In genomic region chr19:47229461-47229860, GRCm38 (mm10) we compare ENCODE assay signal across 9 mouse cellular contexts. TPM values are rescaled to one million over a fixed set of nuclear protein-coding genes. Genes with fewer than 3 reads are reported as not detected.
DNase-seq lines count a peak whose midpoint lies in the region; ATAC-seq and TF ChIP-seq lines count a peak whose summit lies in the region.
"Had no signal": no experiment of that assay in that cellular context is flagged by ENCODE, and none has a peak within 500 bp of the region (broad histone marks: within the 10 kb centered on the region; RNA-seq: fewer than 3 reads in every experiment).

No protein-coding gene starts in this region.

- 85% methylated on average over 5 of the region's 5 CpGs for WGBS in embryonic facial prominence, embryonic 12.5 days
- WGBS in neural tube, embryonic 12.5 days = 83% methylated on average over 5 of the region's 5 CpGs

- no peak for TF ChIP-seq CTCF in left cerebral cortex, adult 2 months (IDR thresholded peaks at IDR 0.05)

- DNase-seq in adrenal gland, adult (ENCODE audit: inconsistent age in 2 of 2, low spot score in 1 of 2) = peak; percentile 40 to 64
- DNase-seq in adrenal gland, adult 2 months = no peak
- no peak for DNase-seq in left cerebral cortex, adult 2 months (ENCODE audit: extremely low spot score in 1 of 2, low spot score in 2 of 2)
- DNase-seq in left cerebral cortex, adult 11 months (ENCODE audit: low spot score) = no peak
- DNase-seq in urinary bladder, postnatal 36 days (ENCODE audit: low spot score in 2 of 2) = no peak
- no peak for DNase-seq in adrenal gland, adult 18-20 months (ENCODE audit: low spot score in 2 of 2)

- peak overlapping the region; percentile 69; the same call in 1 of the 2 replicates for H3K27ac ChIP-seq in left cerebral cortex, adult 2 months
- no peak overlapping the region for H3K27ac ChIP-seq in embryonic facial prominence, embryonic 12.5 days
- H3K27ac ChIP-seq in neural tube, embryonic 12.5 days = no peak overlapping the region

- H3K4me3 ChIP-seq in left cerebral cortex, adult 2 months = peak overlapping the region; percentile 32
- no peak overlapping the region for H3K4me3 ChIP-seq in embryonic facial prominence, embryonic 12.5 days
- H3K4me3 ChIP-seq in neural tube, embryonic 12.5 days = no peak overlapping the region

- H3K9me3 ChIP-seq in embryonic facial prominence, embryonic 12.5 days = no peaks in the 10 kb centered on the region
- H3K9me3 ChIP-seq in neural tube, embryonic 12.5 days = no peaks in the 10 kb centered on the region
- H3K9me3 ChIP-seq: G1E had no signal

- H3K4me1 ChIP-seq in embryonic facial prominence, embryonic 12.5 days = peaks cover 12% of the 10 kb centered on the region
- peaks cover 16% of the 10 kb centered on the region for H3K4me1 ChIP-seq in neural tube, embryonic 12.5 days

- no peaks in the 10 kb centered on the region for H3K36me3 ChIP-seq in embryonic facial prominence, embryonic 12.5 days
- H3K36me3 ChIP-seq in neural tube, embryonic 12.5 days = no peaks in the 10 kb centered on the region
- H3K36me3 ChIP-seq: G1E had no signal

- H3K9ac ChIP-seq in embryonic facial prominence, embryonic 12.5 days = no peak overlapping the region
- 0 out of 2 replicates have a peak overlapping the region, but pooled peaks have one; percentile 46 for H3K9ac ChIP-seq in neural tube, embryonic 12.5 days

- ATAC-seq in embryonic facial prominence, embryonic 12.5 days (ENCODE audit: insufficient number of reproducible peaks, insufficient read depth, low FRiP score, low TSS enrichment) = 0 out of 2 replicates have a peak, but pooled peaks have one; percentile 19
- no peak for ATAC-seq in neural tube, embryonic 12.5 days (ENCODE audit: low FRiP score, low read depth)

- peak overlapping the region; percentile 50; the same call in 1 of the 2 replicates for H3K4me2 ChIP-seq in embryonic facial prominence, embryonic 12.5 days (replicated peaks)
- H3K4me2 ChIP-seq in neural tube, embryonic 12.5 days (replicated peaks) = peak overlapping the region; percentile 56

- intact Hi-C loops in left cerebral cortex, adult 2 months (cut with DNase I) = no loop called here

- no peaks in the 10 kb centered on the region for H3K27me3 ChIP-seq in embryonic facial prominence, embryonic 12.5 days
- no peaks in the 10 kb centered on the region for H3K27me3 ChIP-seq in neural tube, embryonic 12.5 days (replicated peaks)

RNA-seq across cellular contexts. Expression of gene Neurl1a, which starts 50.8 kb away (rescaled TPM):
- 10 to 100 TPM; 12.1 to 24.2 TPM for total RNA-seq in adrenal gland, adult 2 months (2021)
- polyA plus RNA-seq in adrenal gland, adult 2 months (2012; rRNA removed) = 21.5 and 28.3 TPM in 2 replicates
- total RNA-seq in left cerebral cortex, adult 2 months (2021) = 100 to 1,000 TPM; 178 to 194 TPM
- 8.7 TPM in 2 replicates for polyA plus RNA-seq in embryonic facial prominence, embryonic 12.5 days (2016; fragmentation: Nextera tagmentation; extraction: Ambion mirVana)
- 6.3 TPM in 2 replicates for polyA plus RNA-seq in neural tube, embryonic 12.5 days (2016; fragmentation: Nextera tagmentation; extraction: Ambion mirVana)
- total RNA-seq in adrenal gland, adult 18-20 months (2021) = 10 to 100 TPM; 13.4 to 16.9 TPM
- polyA plus RNA-seq: G1E had no signal

Comparison
In these comparisons a context has a peak if more than half of its experiments do, and no peak if none do; other contexts are left out.
1. DNase-seq: peak in adrenal gland, adult (2 of 2); none in adrenal gland, adult 2 months (single experiment), left cerebral cortex, adult 2 months (0 of 2), left cerebral cortex, adult 11 months (single experiment), urinary bladder, postnatal 36 days (0 of 2) and adrenal gland, adult 18-20 months (0 of 2).
2. RNA of gene Neurl1a, which starts 50.8 kb away (total RNA-seq): 178 to 194 TPM in left cerebral cortex, adult 2 months; 12.1 to 24.2 TPM in adrenal gland, adult 2 months and 13.4 to 16.9 TPM in adrenal gland, adult 18-20 months; every median in the first group is over 4 times any median in the second.